Mouse (Mus musculus) lung, postnatal 4 days (tissue): ENCODE measurements around the gene Hist1h2af.
A peak's percentile ranks its signal among the peaks of the same experiment; 100 is the strongest.

ENCODE experiments used
- DNase-seq, 2 experiments: peaks; one replicate each; pipeline ENCODE4 v3.0.0; 2021

The Hist1h2af gene

GRCm38 (mm10) chr13:23515281-23515680 is 18.4 kb upstream of the Hist1h2af start:
- no peak for DNase-seq

- DNase-seq: no peak
Observed at GRCm38 (mm10) chr13:23515826-23516620, 17.7 kb upstream of the Hist1h2af start.

- DNase-seq: peak; percentile 64 to 77
Observed at GRCm38 (mm10) chr13:23516822-23517602, 16.7 kb upstream of the Hist1h2af start.

GRCm38 (mm10) chr13:23517603-23518294 is 16.0 kb upstream of the Hist1h2af start:
- peak; percentile 89 to 91 for DNase-seq

- DNase-seq: no peak
Observed at GRCm38 (mm10) chr13:23518295-23518603, 15.5 kb upstream of the Hist1h2af start.

- DNase-seq: peak; percentile 62 to 87
Observed at GRCm38 (mm10) chr13:23518885-23519284, 14.8 kb upstream of the Hist1h2af start.

GRCm38 (mm10) chr13:23519416-23519815 is 14.3 kb upstream of the Hist1h2af start:
- DNase-seq: peak; percentile 68 to 88

- DNase-seq: peak; percentile 81 to 84
Observed at GRCm38 (mm10) chr13:23521703-23522102, 12.0 kb upstream of the Hist1h2af start.

- no peak for DNase-seq
Observed at GRCm38 (mm10) chr13:23523976-23524375, 9.7 kb upstream of the Hist1h2af start.

- DNase-seq: peak; percentile 73 to 87
Observed at GRCm38 (mm10) chr13:23524654-23525053, 9.1 kb upstream of the Hist1h2af start.

GRCm38 (mm10) chr13:23525901-23526300 is 7.8 kb upstream of the Hist1h2af start:
- no peak for DNase-seq

- peak; percentile 84 to 93 for DNase-seq
Observed at GRCm38 (mm10) chr13:23526312-23526711, 7.4 kb upstream of the Hist1h2af start.

GRCm38 (mm10) chr13:23529005-23529404 is 4.7 kb upstream of the Hist1h2af start:
- no peak for DNase-seq

- DNase-seq: no peak
Observed at GRCm38 (mm10) chr13:23529480-23530165, 4.1 kb upstream of the Hist1h2af start.

GRCm38 (mm10) chr13:23530181-23530900 is 3.4 kb upstream of the Hist1h2af start:
- DNase-seq: peak; percentile 47 to 77

GRCm38 (mm10) chr13:23530901-23531875 is 2.5 kb upstream of the Hist1h2af start, which contains the start of gene Hist1h4h:
TSS of gene Hist1h4h (plus strand) at chr13:23531050.
- DNase-seq: peak; percentile 97 to 98

GRCm38 (mm10) chr13:23532262-23533075 is 1.2 kb upstream of the Hist1h2af start:
- DNase-seq: no peak

- peak in 1 of 2 experiments; percentile 19 for DNase-seq
Observed at GRCm38 (mm10) chr13:23534368-23535131, 844 bp downstream of the Hist1h2af start.
